Mouse (Mus musculus) cerebellum, adult 2 months (tissue): Measurements from ENCODE around the gene Ttc17.

Experiments
- CTCF ChIP-seq: fragments of 200-500 bp; IDR thresholded peaks from 2 replicates; pipeline ENCODE4 v1.5.1; 2011; ENCODE audit warnings: low read depth, mild to moderate bottlenecking, control low read depth, low read length, moderate library complexity, borderline replicate concordance; ENCODE audit not compliant: insufficient read depth
- POLR2A ChIP-seq: fragments of 200-500 bp; IDR thresholded peaks from 2 replicates; pipeline ENCODE4 v1.6.1; 2011; ENCODE audit warnings: low read length, control low read depth, borderline replicate concordance; ENCODE audit not compliant: insufficient read depth

GRCm38 (mm10) chr2:94396325-94396724 is 10.2 kb downstream of the Ttc17 start:
- TF ChIP-seq CTCF (no peak), POLR2A (no peak)
